Mouse (Mus musculus) testis, postnatal 14 days (tissue): ENCODE measurements around the gene Papss2.
A peak's percentile ranks its signal among the peaks of the same experiment; 100 is the strongest.
"Not testable (repeated sequence)": the region's sequence is repeated elsewhere in the genome, so short reads cannot be mapped to it uniquely, and the experiment has no call there.

ENCODE experiments used
- DNase-seq: peaks from one replicate; pipeline ENCODE4 v3.0.0; 2021; ENCODE audit warnings: low spot score

Gene Papss2

GRCm38 (mm10) chr19:32641535-32641934 is 45.9 kb downstream of the Papss2 start:
- DNase-seq, result no peak

- DNase-seq, result no peak
These were observed 46.4 kb downstream of the Papss2 start for GRCm38 (mm10) chr19:32641995-32642394.

- no peak for DNase-seq
These were observed 48.1 kb downstream of the Papss2 start for GRCm38 (mm10) chr19:32643642-32644041.

GRCm38 (mm10) chr19:32645939-32646338 is 50.3 kb downstream of the Papss2 start:
- DNase-seq, result no peak

GRCm38 (mm10) chr19:32646382-32646781 is 50.8 kb downstream of the Papss2 start:
- no peak for DNase-seq

GRCm38 (mm10) chr19:32648019-32648571 is 52.5 kb downstream of the Papss2 start:
- DNase-seq, result no peak

- no peak for DNase-seq
These were observed 55.5 kb downstream of the Papss2 start for GRCm38 (mm10) chr19:32651046-32651445.

- no peak for DNase-seq
These were observed 57.5 kb downstream of the Papss2 start for GRCm38 (mm10) chr19:32653122-32653521.

GRCm38 (mm10) chr19:32653630-32654362 is 58.2 kb downstream of the Papss2 start:
- peak; percentile 48 for DNase-seq

- DNase-seq, result no peak
These were observed 63.8 kb downstream of the Papss2 start for GRCm38 (mm10) chr19:32659346-32659745.

GRCm38 (mm10) chr19:32662936-32663335 is 67.3 kb downstream of the Papss2 start:
- DNase-seq, result no peak

- DNase-seq, result no peak
These were observed 69.7 kb downstream of the Papss2 start for GRCm38 (mm10) chr19:32665243-32665642.

GRCm38 (mm10) chr19:32667830-32668229 is 72.2 kb downstream of the Papss2 start:
- DNase-seq, result not testable (repeated sequence)

GRCm38 (mm10) chr19:32675766-32676165 is 80.2 kb downstream of the Papss2 start:
- no peak for DNase-seq

- DNase-seq, result no peak
These were observed 85.3 kb downstream of the Papss2 start for GRCm38 (mm10) chr19:32680894-32681293.

- no peak for DNase-seq
These were observed 87.5 kb downstream of the Papss2 start for GRCm38 (mm10) chr19:32683081-32683480.

- DNase-seq, result no peak
These were observed 92.1 kb downstream of the Papss2 start for GRCm38 (mm10) chr19:32687721-32688120.

GRCm38 (mm10) chr19:32688227-32688626 is 92.6 kb downstream of the Papss2 start:
- DNase-seq, result not testable (repeated sequence)

GRCm38 (mm10) chr19:32689724-32690123 is 94.1 kb downstream of the Papss2 start:
- DNase-seq, result no peak

GRCm38 (mm10) chr19:32696674-32697073 is 101.1 kb downstream of the Papss2 start:
- no peak for DNase-seq

GRCm38 (mm10) chr19:32702191-32702590 is 106.6 kb downstream of the Papss2 start:
- DNase-seq, result no peak

GRCm38 (mm10) chr19:32708996-32709395 is 113.4 kb downstream of the Papss2 start:
- no peak for DNase-seq

- DNase-seq, result no peak
These were observed 114.7 kb downstream of the Papss2 start for GRCm38 (mm10) chr19:32710288-32710687.
